Mouse (Mus musculus): Measurements from ENCODE around the gene Acin1. TPM values are rescaled to one million over a fixed set of nuclear protein-coding genes. Genes with fewer than 3 reads are reported as not detected.
A peak's percentile ranks its signal among the peaks of the same experiment; 100 is the strongest.

Gene Acin1
- total and polyA plus RNA-seq, 3 experiments, result 74.0 to 324 (median 118) TPM

GRCm38 (mm10) chr14:54712861-54713260, 26.1 kb upstream of the Acin1 start:
- TF ChIP-seq POLR2A (IDR thresholded peaks at IDR 0.05; ENCODE audit: low read depth, low read length) (peak; percentile 54), MAX (IDR thresholded peaks at IDR 0.05; ENCODE audit: low read length) (no peak), MEF2A (IDR thresholded peaks at IDR 0.05; ENCODE audit: borderline replicate concordance, low read depth, low read length) (no peak), NELFE (IDR thresholded peaks at IDR 0.05; ENCODE audit: low read depth, low read length) (0 out of 2 replicates have a peak, but pooled peaks have one; percentile 20), GABPA (IDR thresholded peaks at IDR 0.05; ENCODE audit: insufficient replicate concordance, low read depth, low read length) (no peak), USF2 (conservative IDR thresholded peaks at IDR 0.05; ENCODE audit: low read depth, low read length) (no peak), MYC (IDR thresholded peaks at IDR 0.05; ENCODE audit: low read depth, low read length) (0 out of 2 replicates have a peak, but pooled peaks have one; percentile 22), CHD1 (IDR thresholded peaks at IDR 0.05; ENCODE audit: low read depth, low read length) (no peak), ELF1 (IDR thresholded peaks at IDR 0.05; ENCODE audit: low read depth, low read length) (peak; percentile 61), ETS1 (conservative IDR thresholded peaks at IDR 0.05; ENCODE audit: low read depth, low read length) (no peak), IRF4 (IDR thresholded peaks at IDR 0.05; ENCODE audit: low read depth, low read length) (peak; percentile 23; the same call in 1 of the 2 replicates), TCF12 (IDR thresholded peaks at IDR 0.05; ENCODE audit: low read depth, low read length) (peak; percentile 38; the same call in 1 of the 2 replicates), MAFK (IDR thresholded peaks at IDR 0.05; ENCODE audit: insufficient replicate concordance, low read length) (no peak)
- peak overlapping the region; percentile 44 for H3K9ac ChIP-seq (ENCODE audit: insufficient read depth, low read depth)
- dilution Hi-C loops (cut with MboI; ENCODE audit: extremely low pct_ligation_motif_present, extremely low pct_unique_long_range_greater_than_20kb, low sequenced_read_pairs), result no loop called here
- in situ Hi-C loops (cut with MboI; ENCODE audit: low pct_ligation_motif_present, low pct_unique_long_range_greater_than_20kb, low sequenced_read_pairs), result loop anchor here (10.0 kb wide), 1 partner anchor 302 kb away; the partner anchor contains the start of gene Ngdn
- no peak overlapping the region for H3K4me3 ChIP-seq (replicated peaks in 1 of 3; ENCODE audit: low read depth in 2 of 3, low read length in 2 of 3, poor library complexity in 1 of 3)
- H3K79me2 ChIP-seq (replicated peaks; ENCODE audit: control insufficient read depth, extremely low read depth, insufficient read depth, poor library complexity, severe bottlenecking), result no peaks in the 10 kb centered on the region
- H3K27ac ChIP-seq (ENCODE audit: insufficient read depth, low read depth), result peak overlapping the region; percentile 3; the same call in 1 of the 2 replicates
- H3K4me2 ChIP-seq (ENCODE audit: insufficient read depth, low read depth, poor library complexity, severe bottlenecking), result no peak overlapping the region; the same call in 1 of the 2 replicates
- DNase-seq (ENCODE audit: extremely low read depth), result no peak
- peaks cover 8 to 30% of the 10 kb centered on the region in 2 experiments; a peak in 3 of 4 replicates for H3K4me1 ChIP-seq (ENCODE audit: control insufficient read depth in 1 of 2, insufficient read depth in 2 of 2)
- H3K9me3 ChIP-seq (replicated peaks; ENCODE audit: low read length), result peaks cover 7% of the 10 kb centered on the region
- H3K36me3 ChIP-seq (replicated peaks in 1 of 2; ENCODE audit: control insufficient read depth in 1 of 2, insufficient read depth in 1 of 2, low read length in 1 of 2), result no peaks in the 10 kb centered on the region
- peaks cover 3% of the 10 kb centered on the region for H3K27me3 ChIP-seq (replicated peaks)

- dilution Hi-C loops (cut with MboI; ENCODE audit: extremely low pct_ligation_motif_present, extremely low pct_unique_long_range_greater_than_20kb, low sequenced_read_pairs), result no loop called here
- Histone ChIP-seq H3K4me2 (ENCODE audit: insufficient read depth, low read depth, poor library complexity, severe bottlenecking) (no peak within 1 kb of the TSS; the same call in 1 of the 2 replicates), H3K4me1 (ENCODE audit: control insufficient read depth in 1 of 2, insufficient read depth in 2 of 2) (peaks cover 12 to 37% of the 10 kb centered on the region in 2 experiments), H3K9me3 (replicated peaks; ENCODE audit: low read length) (peaks cover 7% of the 10 kb centered on the region), H3K27ac (ENCODE audit: insufficient read depth, low read depth) (peak within 1 kb of the TSS; percentile 3; the same call in 1 of the 2 replicates), H3K9ac (ENCODE audit: insufficient read depth, low read depth) (peak within 1 kb of the TSS; percentile 44), H3K27me3 (replicated peaks) (peaks cover 3% of the 10 kb centered on the region), H3K79me2 (replicated peaks; ENCODE audit: control insufficient read depth, extremely low read depth, insufficient read depth, poor library complexity, severe bottlenecking) (no peaks in the 10 kb centered on the region), H3K36me3 (replicated peaks in 1 of 2; ENCODE audit: control insufficient read depth in 1 of 2, insufficient read depth in 1 of 2, low read length in 1 of 2) (no peaks in the 10 kb centered on the region), H3K4me3 (replicated peaks in 1 of 3; ENCODE audit: low read depth in 2 of 3, low read length in 2 of 3, poor library complexity in 1 of 3) (no peak within 1 kb of the TSS)
- no peak for DNase-seq (ENCODE audit: extremely low read depth)
- TF ChIP-seq POLR2A (IDR thresholded peaks at IDR 0.05; ENCODE audit: low read depth, low read length) (no peak), MXI1 (IDR thresholded peaks at IDR 0.05; ENCODE audit: low read depth, low read length) (no peak), ZMIZ1 (IDR thresholded peaks at IDR 0.05; ENCODE audit: low read depth, low read length) (no peak), RCOR1 (conservative IDR thresholded peaks at IDR 0.05; ENCODE audit: low read depth, low read length) (no peak), TBP (conservative IDR thresholded peaks at IDR 0.05; ENCODE audit: low read depth, low read length) (no peak)
- in situ Hi-C loops (cut with MboI; ENCODE audit: low pct_ligation_motif_present, low pct_unique_long_range_greater_than_20kb, low sequenced_read_pairs), result loop anchor here (10.0 kb wide), 1 partner anchor 303 kb away; the partner anchor contains the start of gene Ngdn
These were observed 25.3 kb upstream of the Acin1 start, which contains the start of gene Cebpe for GRCm38 (mm10) chr14:54712074-54712473. TSS of gene Cebpe (minus strand) at chr14:54712174.

All from CH12.LX (cell line).